Mouse (Mus musculus) myocyte (in vitro differentiated cells): ENCODE results near the gene Metrnl. TPM values are rescaled to one million over a fixed set of nuclear protein-coding genes. Genes with fewer than 3 reads are reported as not detected.

Experiments
- H3K27me3 ChIP-seq: one replicate; pipeline ENCODE4 v1.6.1; 2011; ENCODE audit not compliant: control insufficient read depth, insufficient read depth, insufficient read length
- H3K36me3 ChIP-seq: one replicate; pipeline ENCODE4 v1.6.1; 2011; ENCODE audit not compliant: control insufficient read depth, insufficient read depth
- H3K4me2 ChIP-seq: one replicate; pipeline ENCODE4 v1.6.1; 2011; ENCODE audit warnings: low read depth, control low read depth
- H3K4me3 ChIP-seq: one replicate; pipeline ENCODE4 v1.5.1; 2011; ENCODE audit warnings: mild to moderate bottlenecking, control low read depth, moderate library complexity
- H3K79me2 ChIP-seq: one replicate; pipeline ENCODE4 v1.6.1; 2011; ENCODE audit not compliant: control insufficient read depth, insufficient read depth
- H3ac ChIP-seq: one replicate; pipeline ENCODE4 v1.6.1; 2011; ENCODE audit not compliant: control insufficient read depth, insufficient read length
- CEBPB ChIP-seq: IDR thresholded peaks from 2 replicates; pipeline ENCODE4 v1.6.1; 2011; ENCODE audit warnings: mild to moderate bottlenecking, moderate library complexity; ENCODE audit not compliant: poor library complexity, insufficient read depth, severe bottlenecking
- E2F4 ChIP-seq: IDR thresholded peaks from one replicate; pipeline ENCODE4 v1.6.1; 2011; ENCODE audit warnings: mild to moderate bottlenecking, control low read depth, moderate library complexity; ENCODE audit not compliant: insufficient read depth
- MAX ChIP-seq: IDR thresholded peaks from one replicate; pipeline ENCODE4 v1.6.1; 2011; ENCODE audit warnings: low read depth, mild to moderate bottlenecking, control low read depth
- MYOD1 ChIP-seq, 3 experiments: IDR thresholded peaks; one replicate each; pipeline ENCODE4 v1.6.1; 2011; ENCODE audit warnings: control low read depth in 2 of 3, low read depth in 2 of 3, mild to moderate bottlenecking in 2 of 3, moderate library complexity in 1 of 3; ENCODE audit not compliant: insufficient read length in 2 of 3, control insufficient read depth in 1 of 3
- MYOG ChIP-seq, 3 experiments: IDR thresholded peaks; one replicate each; pipeline ENCODE4 v1.6.1; 2011; ENCODE audit warnings: control low read depth in 2 of 3, low read depth in 2 of 3, mild to moderate bottlenecking in 2 of 3; ENCODE audit not compliant: insufficient read length in 2 of 3, control insufficient read depth in 1 of 3, insufficient read depth in 1 of 3
- POLR2A ChIP-seq: IDR thresholded peaks from one replicate; pipeline ENCODE4 v1.6.1; 2011; ENCODE audit warnings: low read depth, mild to moderate bottlenecking, control low read depth, moderate library complexity; ENCODE audit not compliant: insufficient read length
- POLR2AphosphoS2 ChIP-seq: IDR thresholded peaks from one replicate; pipeline ENCODE4 v1.6.1; 2011; ENCODE audit warnings: low read depth, control low read depth; ENCODE audit not compliant: insufficient read length
- REST ChIP-seq: IDR thresholded peaks from one replicate; pipeline ENCODE4 v1.6.1; 2011; ENCODE audit warnings: mild to moderate bottlenecking, control low read depth, moderate library complexity; ENCODE audit not compliant: insufficient read depth, insufficient read length
- SRF ChIP-seq: IDR thresholded peaks from one replicate; pipeline ENCODE4 v1.6.1; 2011; ENCODE audit warnings: low read depth; ENCODE audit not compliant: control insufficient read depth, insufficient read length
- TCF12 ChIP-seq: IDR thresholded peaks from one replicate; pipeline ENCODE4 v1.6.1; 2011; ENCODE audit warnings: mild to moderate bottlenecking, control low read depth; ENCODE audit not compliant: poor library complexity, insufficient read depth, severe bottlenecking
- TCF3 ChIP-seq: IDR thresholded peaks from one replicate; pipeline ENCODE4 v1.6.1; 2011; ENCODE audit warnings: low read depth, control low read depth; ENCODE audit not compliant: insufficient read length
- USF1 ChIP-seq: IDR thresholded peaks from one replicate; pipeline ENCODE4 v1.6.1; 2011; ENCODE audit warnings: low read depth, mild to moderate bottlenecking, control low read depth, moderate library complexity
- polyA plus RNA-seq: library from polyadenylated mRNA; unstranded; fragments of >200 nt; fragmentation: generic; extraction: Trizol; gene quantifications from one replicate; pipeline ENCODE4 v1.2.1, GENCODE M21; 2012; ENCODE audit warnings: missing spikeins

Metrnl gene
- polyA plus RNA-seq, 1 experiment: 44.0 TPM

- Histone ChIP-seq H3K4me2 (no peak overlapping the region), H3K36me3 (peaks cover 8% of the 10 kb centered on the region), H3K79me2 (no peaks in the 10 kb centered on the region), H3K27me3 (no peaks in the 10 kb centered on the region), H3K4me3 (no peak overlapping the region), H3ac (no peak overlapping the region)
- TF ChIP-seq E2F4: no peak
- TF ChIP-seq CEBPB: no peak
- no peak for TF ChIP-seq TCF12
- TF ChIP-seq MYOG (IDR thresholded peaks at IDR 0.05; ENCODE audit: control insufficient read depth in 1 of 3, insufficient read depth in 1 of 3, insufficient read length in 2 of 3, low read depth in 2 of 3): no peak
- no peak for TF ChIP-seq MYOD1 (IDR thresholded peaks at IDR 0.05; ENCODE audit: control insufficient read depth in 1 of 3, insufficient read length in 2 of 3, low read depth in 2 of 3)
- TF ChIP-seq POLR2AphosphoS2: no peak
- TF ChIP-seq USF1: no peak
- TF ChIP-seq MAX: no peak
- TF ChIP-seq TCF3: no peak
- no peak for TF ChIP-seq POLR2A
- TF ChIP-seq REST: no peak
These were observed 40.2 kb upstream of the Metrnl start for GRCm38 (mm10) chr11:121661116-121661515.

- Histone ChIP-seq H3K4me3 (no peak overlapping the region), H3K27me3 (no peaks in the 10 kb centered on the region), H3ac (no peak overlapping the region), H3K4me2 (no peak overlapping the region), H3K79me2 (no peaks in the 10 kb centered on the region), H3K36me3 (peaks cover 8% of the 10 kb centered on the region)
- TF ChIP-seq REST: no peak
- TF ChIP-seq USF1: no peak
- TF ChIP-seq MYOG (IDR thresholded peaks at IDR 0.05; ENCODE audit: control insufficient read depth in 1 of 3, insufficient read depth in 1 of 3, insufficient read length in 2 of 3, low read depth in 2 of 3): no peak
- no peak for TF ChIP-seq TCF3
- TF ChIP-seq POLR2A: no peak
- no peak for TF ChIP-seq CEBPB
- no peak for TF ChIP-seq TCF12
- no peak for TF ChIP-seq MAX
- no peak for TF ChIP-seq POLR2AphosphoS2
- no peak for TF ChIP-seq SRF
- TF ChIP-seq MYOD1 (IDR thresholded peaks at IDR 0.05; ENCODE audit: control insufficient read depth in 1 of 3, insufficient read length in 2 of 3, low read depth in 2 of 3): no peak
- no peak for TF ChIP-seq E2F4
These were observed 33.8 kb upstream of the Metrnl start for GRCm38 (mm10) chr11:121667541-121667940.

- TF ChIP-seq POLR2A (no peak), MYOD1 (IDR thresholded peaks at IDR 0.05; ENCODE audit: control insufficient read depth in 1 of 3, insufficient read length in 2 of 3, low read depth in 2 of 3) (no peak), CEBPB (no peak), SRF (no peak), USF1 (no peak), MYOG (IDR thresholded peaks at IDR 0.05; ENCODE audit: control insufficient read depth in 1 of 3, insufficient read depth in 1 of 3, insufficient read length in 2 of 3, low read depth in 2 of 3) (no peak)
- Histone ChIP-seq H3K36me3 (peaks cover 8% of the 10 kb centered on the region), H3K79me2 (no peaks in the 10 kb centered on the region), H3K27me3 (no peaks in the 10 kb centered on the region), H3K4me3 (no peak overlapping the region), H3ac (no peak overlapping the region), H3K4me2 (no peak overlapping the region)
These were observed 32.6 kb upstream of the Metrnl start for GRCm38 (mm10) chr11:121668776-121669175.

- no peaks in the 10 kb centered on the region for H3K27me3 ChIP-seq
- no peak overlapping the region for H3K4me3 ChIP-seq
- TF ChIP-seq REST (no peak), MAX (no peak), POLR2AphosphoS2 (no peak), USF1 (no peak), TCF3 (no peak), MYOG (IDR thresholded peaks at IDR 0.05; ENCODE audit: control insufficient read depth in 1 of 3, insufficient read depth in 1 of 3, insufficient read length in 2 of 3, low read depth in 2 of 3) (no peak)
- no peaks in the 10 kb centered on the region for H3K36me3 ChIP-seq
- H3K4me2 ChIP-seq: no peak overlapping the region
- no peaks in the 10 kb centered on the region for H3K79me2 ChIP-seq
- H3ac ChIP-seq: no peak overlapping the region
These were observed 30.4 kb upstream of the Metrnl start for GRCm38 (mm10) chr11:121670926-121671325.

GRCm38 (mm10) chr11:121672312-121672989 is 28.9 kb upstream of the Metrnl start:
- H3ac ChIP-seq: no peak overlapping the region
- H3K79me2 ChIP-seq: no peaks in the 10 kb centered on the region
- TF ChIP-seq E2F4 (no peak), USF1 (no peak), SRF (no peak), POLR2A (no peak), MAX (no peak), TCF3 (no peak), MYOD1 (IDR thresholded peaks at IDR 0.05; ENCODE audit: control insufficient read depth in 1 of 3, insufficient read length in 2 of 3, low read depth in 2 of 3) (no peak), TCF12 (no peak), REST (no peak), MYOG (IDR thresholded peaks at IDR 0.05; ENCODE audit: control insufficient read depth in 1 of 3, insufficient read depth in 1 of 3, insufficient read length in 2 of 3, low read depth in 2 of 3) (no peak), POLR2AphosphoS2 (no peak), CEBPB (no peak)
- peak overlapping the region; percentile 98 for H3K4me2 ChIP-seq
- H3K36me3 ChIP-seq: no peaks in the 10 kb centered on the region
- no peaks in the 10 kb centered on the region for H3K27me3 ChIP-seq
- H3K4me3 ChIP-seq: peak overlapping the region; percentile 54
